Mouse (Mus musculus) hindbrain, embryonic 10.5 days (tissue): ENCODE data around the gene Anks1. TPM values are rescaled to one million over a fixed set of nuclear protein-coding genes. Genes with fewer than 3 reads are reported as not detected.

ENCODE experiments used
- DNase-seq: peaks from one replicate; pipeline ENCODE4 v3.0.0-alpha.2; 2017; ENCODE audit warnings: low spot score
- H3K27ac ChIP-seq: fragments of 300-500 bp; sonication (generic); 2 replicates; pipeline ENCODE4 v1.5.1; 2016; ENCODE audit warnings: mild to moderate bottlenecking, moderate library complexity
- H3K27me3 ChIP-seq: fragments of 300-500 bp; sonication (generic); 2 replicates; pipeline ENCODE4 v1.6.1; 2016; ENCODE audit warnings: mild to moderate bottlenecking; ENCODE audit not compliant: poor library complexity, insufficient read depth, severe bottlenecking
- H3K36me3 ChIP-seq: fragments of 300-500 bp; sonication (generic); 2 replicates; pipeline ENCODE4 v1.6.1; 2016; ENCODE audit warnings: mild to moderate bottlenecking, moderate library complexity
- H3K4me1 ChIP-seq: fragments of 300-500 bp; sonication (generic); replicated peaks from 2 replicates; pipeline ENCODE4 v1.6.1; 2016; ENCODE audit warnings: mild to moderate bottlenecking
- H3K4me3 ChIP-seq: fragments of 300-500 bp; sonication (generic); 2 replicates; pipeline ENCODE4 v1.5.1; 2016; ENCODE audit warnings: mild to moderate bottlenecking, moderate library complexity
- H3K9me3 ChIP-seq: fragments of 300-500 bp; sonication (generic); 2 replicates; pipeline ENCODE4 v1.6.1; 2016; ENCODE audit warnings: mild to moderate bottlenecking, moderate library complexity
- WGBS: fragments of 180-500 bp; shearing (Covaris S2); methylation state at CpG from one replicate; pipeline ENCODE4 v1.1.7; 2016; 5-methylcytosine and 5-hydroxymethylcytosine counted together
- polyA plus RNA-seq: library from polyadenylated mRNA; unstranded; fragments of >200 nt; fragmentation: Nextera tagmentation; extraction: Ambion mirVana; gene quantifications from 2 replicates; pipeline ENCODE4 v1.2.1, GENCODE M21; 2016

Gene Anks1
- polyA plus RNA-seq, 1 experiment from 2014 or later: 62.0 TPM

DNA sequence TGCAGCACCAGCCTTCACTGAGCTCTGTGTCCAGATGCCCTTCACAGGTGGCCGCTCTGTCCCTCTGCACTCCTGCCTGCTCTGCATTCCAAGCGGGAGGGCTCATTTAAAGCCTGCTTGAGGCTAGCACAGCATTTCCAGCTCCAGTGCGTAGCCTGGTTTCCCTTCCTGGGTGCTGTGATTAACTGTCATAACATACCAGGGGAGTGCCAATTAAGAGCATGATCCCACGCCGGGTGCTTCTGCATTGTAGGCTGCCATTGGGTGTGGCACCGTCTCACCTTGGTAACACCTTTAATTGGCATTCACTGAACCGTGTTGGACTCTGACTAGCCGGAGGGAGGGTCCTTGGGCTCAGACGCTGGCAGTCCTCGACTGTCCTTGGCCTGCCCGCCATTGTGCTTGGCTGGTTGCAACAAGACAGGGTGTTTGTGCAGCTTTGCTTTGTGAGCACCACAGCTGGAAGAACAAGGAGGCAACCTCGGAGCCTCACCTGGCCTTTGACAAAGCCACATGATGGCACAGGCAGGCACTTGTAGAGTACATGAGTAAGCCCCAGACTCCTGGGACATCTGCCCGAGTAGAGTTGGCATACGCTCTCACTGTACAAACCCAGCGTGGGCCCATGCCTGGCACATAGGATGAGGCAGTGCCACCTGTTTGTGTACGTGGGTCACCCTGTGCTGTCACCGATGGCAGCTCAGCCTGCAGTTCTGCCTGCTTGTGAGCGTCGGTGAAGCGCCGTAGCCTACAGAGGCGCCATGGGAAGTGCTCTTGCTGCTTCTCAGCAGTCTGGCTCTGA is 113.9 kb downstream of the Anks1 start:
- WGBS: 91% methylated on average over 22 of the region's 22 CpGs
- Histone ChIP-seq H3K9me3 (no peaks in the 10 kb centered on the region), H3K4me1 (peaks cover 89% of the 10 kb centered on the region), H3K27me3 (no peaks in the 10 kb centered on the region), H3K36me3 (no peaks in the 10 kb centered on the region; the same call in 1 of the 2 replicates), H3K4me3 (no peak overlapping the region), H3K27ac (peak overlapping the region; percentile 53)
- no peak for DNase-seq

DNA sequence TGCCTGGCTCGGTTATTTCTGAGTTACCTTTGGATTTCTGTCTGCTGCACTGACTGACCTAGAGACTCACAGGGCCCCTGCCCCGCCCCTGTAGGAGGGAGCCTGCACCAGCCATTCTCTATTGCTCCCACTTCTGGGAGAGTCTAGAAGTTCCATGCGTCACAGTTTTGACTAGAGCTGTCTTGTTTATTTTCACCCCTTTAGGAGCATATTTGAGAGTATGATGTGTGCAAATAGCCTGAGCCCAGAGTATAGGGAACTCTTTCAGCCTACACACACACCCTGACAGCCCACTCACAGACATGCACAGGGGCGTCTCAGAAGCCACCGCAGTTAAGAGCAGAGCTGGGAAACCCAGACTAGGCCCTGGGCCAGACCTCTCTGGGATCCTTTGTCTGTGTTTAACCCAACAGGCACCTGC is 116.4 kb downstream of the Anks1 start:
- no peak overlapping the region for H3K4me3 ChIP-seq
- no peaks in the 10 kb centered on the region for H3K9me3 ChIP-seq
- no peaks in the 10 kb centered on the region; the same call in 1 of the 2 replicates for H3K36me3 ChIP-seq
- peaks cover 86% of the 10 kb centered on the region for H3K4me1 ChIP-seq
- H3K27ac ChIP-seq: peak overlapping the region; percentile 69
- DNase-seq: no peak
- 76% methylated on average over 5 of the region's 5 CpGs for WGBS
- H3K27me3 ChIP-seq: no peaks in the 10 kb centered on the region

DNA sequence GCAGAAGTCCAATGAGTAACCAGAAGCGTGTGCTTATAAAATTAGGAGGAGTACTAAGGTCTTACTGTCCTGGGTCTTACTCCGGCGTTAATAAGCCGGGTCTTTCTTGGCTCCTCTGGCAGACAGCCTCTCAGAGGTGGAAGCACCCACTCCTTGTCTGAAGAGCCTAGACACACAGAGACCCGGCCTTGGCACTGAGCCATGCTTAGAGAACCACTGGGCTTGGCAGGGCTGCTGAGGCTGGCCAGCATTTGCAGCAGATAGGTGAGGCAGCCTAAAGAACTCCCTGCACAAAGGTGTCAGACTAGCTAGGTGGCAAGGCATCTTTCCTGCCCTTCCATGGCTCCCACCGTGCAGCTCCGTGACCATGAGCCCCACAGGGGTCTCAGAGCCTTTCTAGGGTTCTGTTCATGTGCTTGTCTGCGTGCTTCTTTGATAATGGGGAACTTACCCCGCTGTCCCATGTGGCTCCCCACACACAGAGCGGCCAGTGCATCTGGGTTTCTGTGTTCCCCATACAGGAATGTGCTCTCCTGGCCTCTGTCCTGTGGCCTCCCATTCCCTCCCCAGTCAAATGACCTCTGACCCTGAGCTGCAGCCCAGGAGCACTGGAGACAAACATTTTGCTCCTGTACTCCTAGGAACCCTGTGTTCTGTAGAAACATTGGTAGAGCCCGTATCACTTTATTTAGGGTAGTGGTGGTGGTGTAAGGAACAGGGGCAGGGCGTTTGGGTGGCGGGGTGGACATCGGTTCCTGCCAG is 117.2 kb downstream of the Anks1 start:
- no peaks in the 10 kb centered on the region; the same call in 1 of the 2 replicates for H3K36me3 ChIP-seq
- peaks cover 89% of the 10 kb centered on the region for H3K4me1 ChIP-seq
- H3K4me3 ChIP-seq: no peak overlapping the region
- H3K9me3 ChIP-seq: no peaks in the 10 kb centered on the region
- 79% methylated on average over 14 of the region's 14 CpGs for WGBS
- DNase-seq: no peak
- H3K27ac ChIP-seq: peak overlapping the region; percentile 69
- H3K27me3 ChIP-seq: no peaks in the 10 kb centered on the region

DNA sequence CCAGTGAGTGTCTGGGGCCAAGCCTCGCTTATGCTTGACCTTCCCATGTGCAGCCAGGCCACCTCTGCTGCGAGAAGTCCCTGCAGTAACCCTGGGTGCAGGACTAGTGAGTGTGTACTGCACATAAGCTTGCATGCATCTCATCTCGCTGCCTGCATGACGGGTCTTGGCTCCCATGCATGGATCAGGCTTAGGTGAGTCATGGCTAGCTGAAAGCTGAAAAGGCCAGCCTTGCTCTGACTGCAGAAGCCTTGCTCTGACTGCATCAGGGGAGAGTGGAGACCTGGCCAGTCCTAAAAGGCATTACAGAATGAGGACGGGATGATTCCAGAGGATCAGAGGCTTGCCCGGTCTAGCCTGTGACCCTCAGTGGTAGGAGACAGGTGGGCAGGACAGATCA is 118.1 kb downstream of the Anks1 start:
- WGBS: 90% methylated on average over 6 of the region's 6 CpGs
- H3K27ac ChIP-seq: 0 out of 2 replicates have a peak overlapping the region, but pooled peaks have one; percentile 36
- H3K4me3 ChIP-seq: no peak overlapping the region
- no peak for DNase-seq
- H3K9me3 ChIP-seq: no peaks in the 10 kb centered on the region
- no peaks in the 10 kb centered on the region for H3K27me3 ChIP-seq
- peaks cover 91% of the 10 kb centered on the region for H3K4me1 ChIP-seq
- H3K36me3 ChIP-seq: no peaks in the 10 kb centered on the region; the same call in 1 of the 2 replicates

DNA sequence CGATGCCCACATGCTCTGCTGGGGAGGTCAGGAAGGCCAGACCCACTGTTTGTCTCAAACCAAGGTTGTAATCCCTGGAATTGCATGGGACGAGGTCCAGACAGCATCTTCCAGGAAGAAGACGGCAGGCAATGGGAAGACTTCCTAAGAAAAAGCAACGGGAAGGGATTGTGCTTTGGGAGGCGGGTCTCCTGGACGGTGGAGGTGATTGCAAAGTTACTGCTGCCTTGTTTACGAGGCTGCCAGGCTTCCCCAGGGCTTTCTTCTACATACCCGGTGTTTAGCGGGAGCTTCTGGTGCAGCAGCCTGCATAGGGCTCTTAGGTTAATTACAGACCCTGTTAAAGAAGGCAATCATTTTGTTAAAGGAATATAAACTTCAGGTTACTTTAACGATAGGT is 119.1 kb downstream of the Anks1 start:
- Histone ChIP-seq H3K27ac (0 out of 2 replicates have a peak overlapping the region, but pooled peaks have one; percentile 24), H3K4me1 (peaks cover 91% of the 10 kb centered on the region), H3K27me3 (no peaks in the 10 kb centered on the region), H3K4me3 (no peak overlapping the region), H3K36me3 (no peaks in the 10 kb centered on the region), H3K9me3 (no peaks in the 10 kb centered on the region)
- WGBS: 81% methylated on average over 10 of the region's 10 CpGs
- no peak for DNase-seq

DNA sequence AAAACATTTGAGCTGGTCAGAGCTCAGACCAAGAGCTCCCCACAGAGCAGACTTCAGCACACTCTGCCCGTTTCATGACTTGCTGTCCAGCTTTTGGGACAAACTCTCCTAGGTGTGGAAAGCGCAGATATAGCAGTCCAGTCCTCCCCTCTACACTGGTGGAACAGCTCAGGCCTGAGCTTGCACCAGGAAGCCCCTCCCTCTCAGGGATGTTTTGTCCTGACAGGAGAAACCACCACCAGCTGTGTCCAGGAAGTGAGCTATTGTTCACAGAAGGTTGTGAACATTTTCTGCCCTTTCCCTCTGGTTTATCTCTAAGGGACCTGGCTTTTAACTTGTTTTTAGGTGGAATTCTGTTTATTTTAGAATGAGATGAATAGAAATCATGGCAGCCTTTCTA is 120.2 kb downstream of the Anks1 start:
- Histone ChIP-seq H3K9me3 (no peaks in the 10 kb centered on the region), H3K27me3 (no peaks in the 10 kb centered on the region), H3K36me3 (no peaks in the 10 kb centered on the region), H3K27ac (peak overlapping the region; percentile 66; the same call in 1 of the 2 replicates), H3K4me1 (peaks cover 86% of the 10 kb centered on the region), H3K4me3 (no peak overlapping the region)
- 61% methylated on average over 2 of the region's 2 CpGs for whole genome bisulfite sequencing
- DNase-seq: no peak

DNA sequence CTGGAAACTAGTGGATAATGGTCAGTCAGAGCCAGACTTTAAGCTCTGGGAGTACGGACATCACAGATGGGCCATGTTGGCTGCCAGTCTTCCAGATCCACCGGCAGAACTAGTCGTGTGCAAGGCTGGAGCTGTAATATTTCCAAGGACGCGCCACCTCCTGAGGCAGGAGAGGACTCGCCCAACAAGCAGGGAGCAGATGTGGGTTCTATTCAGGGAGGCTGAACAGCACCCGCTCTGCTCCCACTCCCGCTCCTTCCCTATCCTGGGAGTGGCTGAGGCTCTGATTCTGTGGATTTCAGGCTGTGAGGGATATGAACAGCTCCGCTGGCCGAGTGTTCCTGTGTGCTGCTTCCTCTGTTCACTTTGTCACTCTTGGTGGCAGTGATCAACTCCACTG is 121.3 kb downstream of the Anks1 start:
- Histone ChIP-seq H3K4me1 (peaks cover 80% of the 10 kb centered on the region), H3K27ac (peak overlapping the region; percentile 66)
- 91% methylated on average over 10 of the region's 10 CpGs for WGBS

DNA sequence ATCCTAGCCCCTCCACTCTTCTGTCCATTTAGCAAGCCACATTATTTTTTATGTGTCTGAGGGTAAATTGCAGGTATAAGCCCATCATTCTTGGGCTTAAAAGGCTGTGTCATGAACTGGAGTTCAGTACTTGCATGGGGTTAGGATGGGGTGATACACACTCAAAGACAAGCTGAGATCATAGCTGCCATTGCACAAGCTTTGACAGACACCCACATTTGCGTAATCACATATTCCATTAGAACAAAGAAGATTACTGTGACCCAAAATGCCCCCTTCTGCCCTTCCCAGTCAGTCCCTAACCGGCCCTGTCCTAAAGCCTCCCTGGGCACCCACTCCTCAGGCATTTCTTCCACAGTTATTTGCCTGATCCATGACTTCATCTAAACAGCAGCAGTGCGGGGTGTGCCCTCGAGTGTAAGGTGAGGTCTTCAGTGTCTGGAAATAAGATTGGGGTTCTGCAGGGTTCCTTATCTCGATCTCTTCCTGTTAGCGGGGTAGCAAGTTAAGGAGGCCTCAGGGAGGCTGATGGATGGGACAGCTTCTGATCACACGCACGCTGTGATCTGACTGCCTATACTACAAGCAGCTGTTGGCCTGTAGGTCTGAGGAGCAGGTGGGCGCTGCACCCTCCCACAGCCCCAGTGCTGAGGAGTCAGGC is 122.3 kb downstream of the Anks1 start:
- H3K9me3 ChIP-seq: no peaks in the 10 kb centered on the region
- WGBS: 84% methylated on average over 9 of the region's 9 CpGs
- no peak overlapping the region for H3K4me3 ChIP-seq
- peaks cover 7% of the 10 kb centered on the region for H3K36me3 ChIP-seq
- no peak for DNase-seq
- H3K27me3 ChIP-seq: no peaks in the 10 kb centered on the region
- H3K4me1 ChIP-seq: peaks cover 73% of the 10 kb centered on the region
- peak overlapping the region; percentile 87 for H3K27ac ChIP-seq

More for the DNA sequence above, 121.3 kb downstream of the Anks1 start:
- no peak for DNase-seq
- no peaks in the 10 kb centered on the region for H3K27me3 ChIP-seq
- no peak overlapping the region for H3K4me3 ChIP-seq
- no peaks in the 10 kb centered on the region for H3K9me3 ChIP-seq
- no peaks in the 10 kb centered on the region; the same call in 1 of the 2 replicates for H3K36me3 ChIP-seq

DNA sequence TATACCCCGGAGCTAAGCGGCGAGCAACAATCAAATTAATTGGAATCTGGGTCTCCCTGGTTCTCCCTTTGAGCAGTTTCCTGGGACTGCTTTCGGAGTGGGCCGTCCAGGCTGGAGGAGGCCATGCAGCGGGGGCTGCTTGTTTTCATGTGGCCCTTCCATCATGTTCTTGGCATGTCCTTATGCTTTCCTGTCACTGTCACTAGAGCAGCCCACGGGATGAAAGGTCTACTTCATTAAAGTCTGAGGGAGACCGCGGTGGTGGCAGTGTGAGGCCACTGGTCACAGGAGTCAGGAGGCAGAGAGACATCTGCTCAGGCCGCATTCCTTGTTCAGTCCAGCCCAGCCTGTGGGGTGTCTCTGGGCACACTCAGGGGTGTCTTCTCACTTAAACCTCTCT is 123.1 kb downstream of the Anks1 start:
- Histone ChIP-seq H3K27me3 (no peaks in the 10 kb centered on the region), H3K4me1 (peaks cover 73% of the 10 kb centered on the region), H3K4me3 (no peak overlapping the region), H3K36me3 (peaks cover 7% of the 10 kb centered on the region), H3K9me3 (no peaks in the 10 kb centered on the region), H3K27ac (peak overlapping the region; percentile 87)
- DNase-seq: no peak
- WGBS: 70% methylated on average over 10 of the region's 10 CpGs

DNA sequence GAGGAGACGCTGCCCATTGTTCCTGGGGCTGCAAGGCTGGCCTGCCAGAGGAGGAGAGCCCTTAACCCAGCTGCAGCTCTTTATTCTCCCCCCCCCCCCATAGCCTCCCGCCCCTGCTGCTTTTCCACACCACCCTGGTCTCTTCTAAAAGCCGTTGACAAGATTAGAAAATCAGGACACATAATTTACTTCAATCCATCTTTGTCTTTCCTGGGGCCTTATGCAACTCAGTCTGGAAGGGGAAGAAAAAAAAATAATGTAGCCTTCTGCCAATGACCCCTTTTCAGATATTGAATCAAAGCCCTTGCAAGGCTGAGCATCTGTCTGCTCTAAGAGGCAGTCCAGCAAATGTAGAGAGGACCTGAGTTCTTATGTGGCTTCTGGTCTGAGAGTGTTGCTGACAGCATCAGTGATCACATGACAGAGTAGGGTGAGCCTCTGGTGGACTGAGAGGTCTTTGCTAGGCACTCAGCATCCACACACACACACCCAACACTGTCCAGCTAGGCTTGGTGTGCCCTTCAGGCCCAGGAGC is 124.0 kb downstream of the Anks1 start:
- no peak for DNase-seq
- H3K4me1 ChIP-seq: peaks cover 75% of the 10 kb centered on the region

DNA sequence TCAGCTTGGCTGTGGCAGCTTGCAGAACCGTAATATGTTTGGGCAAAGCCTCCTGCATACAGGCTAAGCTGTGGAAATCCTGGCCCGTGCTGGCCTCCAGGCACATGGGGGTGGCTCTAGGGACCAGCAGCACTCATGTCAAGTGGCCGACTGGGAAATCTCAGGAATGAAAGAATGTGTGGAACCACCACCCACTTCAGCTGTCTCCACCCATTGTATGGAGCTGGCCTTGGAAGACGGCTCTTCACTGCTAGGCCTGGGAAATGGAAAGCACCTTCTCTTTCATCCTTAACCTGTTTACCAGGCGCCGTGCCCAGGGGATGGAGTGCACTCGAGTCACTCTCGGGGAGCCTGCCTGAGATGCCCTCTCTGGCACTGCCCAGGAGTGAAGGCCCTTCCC is 125.9 kb downstream of the Anks1 start:
- Histone ChIP-seq H3K4me1 (peaks cover 71% of the 10 kb centered on the region), H3K27ac (peak overlapping the region; percentile 54), H3K27me3 (no peaks in the 10 kb centered on the region), H3K36me3 (peaks cover 13% of the 10 kb centered on the region), H3K9me3 (no peaks in the 10 kb centered on the region), H3K4me3 (no peak overlapping the region)
- DNase-seq: no peak
- WGBS: 85% methylated on average over 8 of the region's 8 CpGs

More for the DNA sequence above, 124.0 kb downstream of the Anks1 start:
- WGBS: 40% methylated on average over 3 of the region's 3 CpGs
- Histone ChIP-seq H3K9me3 (no peaks in the 10 kb centered on the region), H3K27me3 (no peaks in the 10 kb centered on the region), H3K27ac (peak overlapping the region; percentile 87), H3K4me3 (no peak overlapping the region), H3K36me3 (peaks cover 7% of the 10 kb centered on the region)
